Mouse (Mus musculus): ENCODE measurements at regions not wholly inside any gene's neighbourhood (a gene's known extent, or its start where the extent isn't known, plus 50 kb on each side); places are given as distances from the start of the nearest gene placed in this dataset.

DNA sequence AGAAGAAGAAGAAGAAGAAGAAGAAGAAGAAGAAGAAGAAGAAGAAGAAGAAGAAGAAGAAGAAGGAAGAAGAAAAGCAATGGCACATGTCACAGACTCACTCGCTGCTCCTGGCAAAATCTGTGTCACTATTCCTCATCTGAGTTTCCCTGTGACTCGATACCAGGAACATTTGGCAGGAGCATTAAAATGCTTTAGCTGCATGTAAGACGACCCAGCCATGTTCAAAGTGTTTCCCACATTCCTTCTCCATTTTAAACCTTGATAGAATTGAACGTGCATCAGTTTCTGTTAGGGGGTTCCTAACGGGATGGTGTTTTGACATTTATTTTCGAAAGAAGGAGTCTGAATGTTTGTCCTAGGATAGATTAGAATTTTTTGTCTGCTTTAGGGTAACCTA lies 51.2 kb upstream of the Pja2 start:
- DNase-seq (ENCODE audit: extremely low spot score): no peak

GRCm38 (mm10) chr17:64383600-64383999 lies 51.9 kb upstream of the Pja2 start:
- DNase-seq (ENCODE audit: extremely low spot score): no peak

GRCm38 (mm10) chr17:64390349-64390748 lies 58.6 kb upstream of the Pja2 start:
- no peak for DNase-seq (ENCODE audit: extremely low spot score)

- no peak for DNase-seq (ENCODE audit: extremely low spot score)
Measured at GRCm38 (mm10) chr17:64397254-64397897, 65.7 kb upstream of the Pja2 start.

GRCm38 (mm10) chr17:64398114-64398692 lies 66.5 kb upstream of the Pja2 start:
- DNase-seq (ENCODE audit: extremely low spot score): no peak

- DNase-seq (ENCODE audit: extremely low spot score): no peak
Measured at GRCm38 (mm10) chr17:64398708-64399107, 67.0 kb upstream of the Pja2 start.

GRCm38 (mm10) chr17:64406742-64407254 lies 75.1 kb upstream of the Pja2 start:
- DNase-seq (ENCODE audit: extremely low spot score): no peak

DNA sequence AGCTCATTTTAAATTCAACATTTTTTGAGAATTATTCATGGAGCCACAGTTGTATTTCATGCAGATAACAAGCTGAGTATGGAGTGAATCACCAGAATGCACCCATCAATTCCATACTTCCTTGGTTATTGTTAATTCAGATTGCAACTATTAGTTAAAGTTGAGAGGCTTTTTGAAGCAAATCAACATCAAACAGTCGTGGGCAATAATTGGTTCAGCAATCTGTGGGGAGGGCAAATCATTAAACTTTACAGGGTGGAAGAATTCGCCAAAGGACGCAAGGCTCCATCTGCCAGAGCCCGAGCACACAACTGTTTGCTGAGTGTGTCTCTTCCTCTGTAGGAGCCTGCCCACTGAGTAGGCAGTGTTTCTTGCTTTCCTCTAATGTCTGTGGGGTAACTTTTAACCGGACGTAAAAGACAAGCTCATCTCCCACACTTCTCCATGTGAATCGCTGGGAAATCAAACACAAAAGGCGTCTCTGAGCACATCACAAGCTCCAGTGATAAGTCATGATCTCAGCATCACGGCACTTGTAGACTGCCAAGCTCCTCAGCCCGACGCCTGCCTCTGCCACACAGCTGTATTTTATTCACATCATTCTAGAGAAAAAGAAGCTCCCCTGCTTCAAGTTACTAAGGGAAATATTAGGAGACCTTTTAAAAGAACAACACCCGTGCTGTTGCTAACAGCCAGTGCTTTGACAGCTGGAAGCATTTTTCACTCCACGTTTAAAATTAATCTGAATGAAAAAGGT lies 75.7 kb upstream of the Pja2 start:
- DNase-seq (ENCODE audit: extremely low spot score): no peak

GRCm38 (mm10) chr17:64425811-64426210 lies 94.1 kb upstream of the Pja2 start:
- DNase-seq (ENCODE audit: extremely low spot score): no peak

DNA sequence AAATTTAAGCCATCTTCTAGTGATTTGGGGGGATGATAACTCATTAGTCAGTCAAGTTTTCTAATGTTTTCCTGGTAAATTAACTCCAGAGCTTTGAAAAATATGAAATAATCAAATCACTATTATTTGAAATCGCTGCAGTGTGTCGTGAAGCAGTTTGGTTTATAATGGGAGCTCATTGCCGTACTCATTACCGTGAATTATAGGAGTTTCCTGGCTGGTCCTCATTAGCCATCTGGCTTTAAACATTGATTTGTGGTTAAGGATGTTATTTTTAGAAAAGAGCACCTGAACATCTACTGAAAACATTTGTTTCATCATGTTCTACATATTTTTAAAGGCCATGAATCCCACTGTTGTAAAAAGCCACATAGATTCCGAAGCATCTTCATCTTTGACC lies 94.8 kb upstream of the Pja2 start:
- no peak for DNase-seq (ENCODE audit: extremely low spot score)

- no peak for DNase-seq (ENCODE audit: extremely low spot score)
Measured at GRCm38 (mm10) chr17:64439571-64439970, 107.9 kb upstream of the Pja2 start.

GRCm38 (mm10) chr17:64454736-64455135 lies 123.0 kb upstream of the Pja2 start:
- DNase-seq (ENCODE audit: extremely low spot score): no peak

- DNase-seq (ENCODE audit: extremely low spot score): no peak
Measured at GRCm38 (mm10) chr17:64466273-64466672, 134.3 kb upstream of the Man2a1 start.

GRCm38 (mm10) chr17:64466746-64467145 lies 133.8 kb upstream of the Man2a1 start:
- DNase-seq (ENCODE audit: extremely low spot score): no peak

DNA sequence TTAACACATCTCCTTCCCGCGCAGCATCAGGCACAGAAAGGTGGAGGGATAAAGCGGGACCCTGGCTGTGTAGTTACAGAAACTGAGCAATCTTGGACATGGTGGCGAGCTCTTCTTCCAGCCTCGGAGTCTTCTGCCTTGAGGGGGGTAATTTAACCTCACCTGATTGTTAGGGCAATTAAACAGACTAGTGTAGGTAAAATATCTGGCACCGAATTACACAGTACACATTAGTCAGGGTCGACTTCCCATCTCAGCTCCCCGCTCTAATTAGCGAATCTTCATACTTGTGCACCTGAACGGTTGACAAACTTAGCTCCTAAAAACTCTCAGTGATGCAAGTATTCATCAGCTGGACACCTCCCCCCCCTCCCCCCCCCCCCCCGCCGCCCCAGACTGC lies 133.2 kb upstream of the Man2a1 start:
- DNase-seq (ENCODE audit: extremely low spot score): no peak

DNA sequence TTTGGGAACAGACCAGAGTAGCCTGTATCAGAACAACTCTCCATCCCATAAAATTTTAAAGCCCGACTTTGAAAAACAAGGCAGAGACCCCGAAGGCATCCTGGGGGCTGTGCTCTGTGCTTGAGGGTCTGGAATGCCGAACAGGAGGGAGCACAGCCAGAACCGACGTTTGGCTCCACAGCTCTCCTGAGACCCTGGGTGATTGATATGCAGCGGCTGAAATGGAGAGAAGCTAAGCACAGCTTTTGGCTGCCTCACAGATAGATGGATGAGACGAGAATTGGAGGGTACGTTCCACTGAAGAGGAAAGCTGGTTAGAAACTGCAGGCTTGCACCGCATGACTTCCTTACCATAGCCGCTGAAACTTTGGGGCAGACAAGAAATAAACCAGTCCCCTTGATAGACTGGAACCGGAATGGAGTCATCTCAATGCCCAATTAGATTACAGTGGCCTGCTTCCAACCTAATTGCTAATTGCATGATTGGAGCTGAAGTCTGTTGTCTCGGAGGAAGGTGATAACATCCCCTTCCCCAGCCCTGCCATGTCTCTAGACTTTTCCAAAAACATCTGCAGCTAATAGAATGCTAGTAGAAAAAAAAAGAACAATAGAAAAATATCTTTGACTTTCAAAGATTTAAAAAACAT lies 130.7 kb upstream of the Man2a1 start:
- DNase-seq (ENCODE audit: extremely low spot score): peak; percentile 19

- DNase-seq (ENCODE audit: extremely low spot score): no peak
Measured at GRCm38 (mm10) chr17:64480607-64481038, 119.9 kb upstream of the Man2a1 start.

- no peak for DNase-seq (ENCODE audit: extremely low spot score)
Measured at GRCm38 (mm10) chr17:64484835-64485234, 115.7 kb upstream of the Man2a1 start.

GRCm38 (mm10) chr17:64489769-64490335 lies 110.7 kb upstream of the Man2a1 start:
- DNase-seq (ENCODE audit: extremely low spot score): no peak

- DNase-seq (ENCODE audit: extremely low spot score): no peak
Measured at GRCm38 (mm10) chr17:64490664-64491063, 109.9 kb upstream of the Man2a1 start.

- DNase-seq (ENCODE audit: extremely low spot score): no peak
Measured at GRCm38 (mm10) chr17:64491922-64492353, 108.6 kb upstream of the Man2a1 start.

Data from embryo, embryonic 9.5 days (tissue).